Mouse (Mus musculus) adipocyte (in vitro differentiated cells): ENCODE measurements around the gene Mst1.

Source experiments
- DNase-seq: peaks from one replicate; pipeline ENCODE4 v3.0.0-alpha.2; 2016; ENCODE audit warnings: low spot score

Gene Mst1

DNA sequence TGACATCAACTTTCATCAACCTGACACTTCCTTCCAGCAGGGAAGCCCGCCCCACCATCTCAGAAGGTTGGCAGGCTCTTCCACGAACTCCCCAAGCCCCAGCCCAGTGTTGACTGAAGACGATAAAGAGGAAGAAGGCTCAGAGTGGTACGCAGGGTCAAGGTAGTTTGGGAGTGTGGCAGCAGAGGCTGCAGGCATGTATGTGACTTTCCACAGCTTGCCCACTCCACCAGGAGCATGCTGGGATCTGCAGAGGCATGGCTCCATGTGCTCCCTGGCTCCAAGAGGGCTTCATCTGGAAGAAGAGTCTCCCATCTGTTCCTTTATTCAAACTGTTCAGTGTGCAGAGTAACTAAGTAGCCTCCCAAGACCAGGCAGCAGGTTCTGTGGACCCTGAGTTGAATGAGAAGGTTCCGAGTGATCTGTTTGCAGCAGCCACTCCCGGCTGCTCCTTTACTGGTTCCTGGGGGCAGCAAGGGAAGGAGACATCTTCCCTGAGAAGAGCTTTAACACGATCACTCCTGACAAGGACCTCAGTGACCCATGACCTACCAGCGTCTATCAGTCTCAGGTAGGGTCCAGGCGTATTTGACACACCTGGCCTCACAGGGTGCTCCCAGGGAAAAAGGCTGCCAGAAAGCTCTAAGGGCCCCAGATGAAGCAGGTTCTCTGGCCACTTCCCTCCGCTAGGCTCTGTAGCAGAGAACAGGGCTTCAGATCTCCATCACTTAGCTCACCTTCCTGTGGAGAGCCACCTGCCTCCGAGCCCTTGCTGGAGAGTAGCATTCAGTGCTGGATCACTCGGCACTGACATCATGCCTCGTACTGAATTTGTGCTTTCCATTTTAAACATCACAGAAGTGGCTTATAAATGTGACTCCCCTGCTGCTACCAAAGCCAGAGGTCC is 49.1 kb downstream of the Mst1 start:
- no peak for DNase-seq

DNA sequence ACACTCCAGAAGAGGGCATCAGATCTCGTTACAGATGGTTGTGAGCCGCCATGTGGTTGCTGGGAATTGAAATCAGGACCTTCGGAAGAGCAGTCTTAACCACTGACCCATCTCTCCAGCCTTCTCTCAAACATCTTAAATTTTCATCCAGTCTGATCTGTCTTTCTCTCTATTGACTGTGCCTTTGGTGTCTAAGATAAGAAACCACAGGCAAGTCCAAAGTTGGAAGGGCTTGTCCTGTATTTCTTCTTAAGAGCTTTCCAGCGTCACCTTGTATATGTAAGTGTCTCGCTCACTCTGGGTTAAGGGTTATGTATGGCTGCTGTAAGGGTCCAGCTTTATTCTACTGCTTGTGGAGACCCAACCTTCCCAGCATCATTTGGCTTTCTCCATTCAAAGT is 51.3 kb downstream of the Mst1 start:
- no peak for DNase-seq

DNA sequence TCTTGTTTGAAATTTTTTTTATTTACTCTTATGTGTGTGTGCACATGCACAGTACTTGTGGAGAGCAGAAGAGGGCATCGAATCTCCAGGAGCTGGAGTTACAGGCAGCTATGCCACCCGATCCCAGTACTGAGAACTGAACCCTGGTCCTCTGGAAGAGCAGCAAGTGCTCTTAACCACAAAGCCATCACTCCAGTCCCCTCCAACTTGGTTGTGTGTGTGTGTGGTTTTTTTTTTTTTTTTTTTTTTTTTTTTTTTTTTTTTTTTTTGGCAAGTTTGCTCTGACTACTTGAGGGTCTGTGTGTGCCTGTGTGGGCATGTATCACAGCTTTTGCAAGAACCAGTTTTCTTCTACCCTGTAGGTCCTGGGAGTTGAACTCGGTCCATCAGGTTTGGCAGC is 52.1 kb downstream of the Mst1 start:
- no peak for DNase-seq

DNA sequence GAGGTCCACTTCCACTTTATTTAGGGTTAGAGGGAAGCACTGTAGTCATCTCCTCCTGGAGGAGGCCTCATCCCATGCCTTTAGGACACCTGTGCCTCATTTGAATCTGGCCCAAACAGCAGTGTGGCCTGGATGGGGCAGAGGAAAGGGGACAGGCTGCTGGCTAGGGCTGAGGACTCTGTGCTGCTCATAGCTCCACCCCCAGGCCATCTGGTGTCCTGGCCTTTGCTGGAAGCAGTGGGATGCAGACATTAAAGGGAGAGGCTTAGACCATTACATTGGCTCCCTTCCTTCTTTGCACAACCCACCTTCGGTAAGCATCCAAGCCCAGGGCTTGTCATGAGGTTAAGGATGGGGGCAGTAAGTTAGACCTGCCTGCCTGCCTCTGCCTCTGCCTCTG is 53.2 kb downstream of the Mst1 start:
- no peak for DNase-seq
